Mouse (Mus musculus): Measurements from ENCODE around the gene Cisd3.

Cisd3 gene

DNA sequence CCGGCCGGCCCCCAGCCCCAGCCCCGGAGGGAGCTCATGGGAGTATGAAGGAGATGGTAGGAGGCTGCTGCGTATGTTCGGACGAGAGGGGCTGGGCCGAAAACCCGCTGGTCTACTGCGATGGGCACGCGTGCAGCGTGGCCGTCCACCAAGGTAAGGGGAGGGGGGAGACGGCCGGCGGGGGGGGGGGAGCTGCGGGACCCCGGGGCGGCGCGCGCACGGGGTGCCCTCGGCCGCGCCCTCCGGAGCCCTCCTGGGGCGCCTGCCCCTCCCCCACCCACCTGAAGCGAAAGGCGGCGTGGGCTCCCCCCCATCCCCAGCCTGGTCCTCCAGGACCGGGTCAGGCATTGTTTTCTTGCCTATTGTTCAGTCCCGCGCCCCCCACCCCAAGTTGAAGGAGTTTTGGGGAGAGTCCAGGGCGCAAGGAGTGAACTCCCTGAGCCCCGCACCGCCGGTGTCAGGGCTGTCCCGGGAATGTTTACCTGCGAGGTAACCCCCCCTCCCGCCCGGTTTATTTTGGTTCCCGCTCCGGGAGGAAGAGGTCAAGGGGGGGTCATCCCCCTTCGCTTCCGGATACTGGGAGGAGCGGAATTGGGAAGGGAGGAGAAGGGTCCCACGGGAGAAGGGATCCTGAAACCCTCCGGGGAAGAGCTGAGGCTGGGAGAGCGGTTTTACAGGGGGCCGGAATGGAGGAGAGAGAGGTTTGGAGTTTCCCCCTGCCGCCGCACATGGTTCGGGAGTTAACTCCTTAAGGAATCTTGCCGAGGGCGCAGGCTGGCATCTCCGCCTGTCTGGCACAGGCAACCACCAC lies 21.9 kb upstream of the Cisd3 start:
- DNase-seq, result peak; percentile 45 to 52

DNA sequence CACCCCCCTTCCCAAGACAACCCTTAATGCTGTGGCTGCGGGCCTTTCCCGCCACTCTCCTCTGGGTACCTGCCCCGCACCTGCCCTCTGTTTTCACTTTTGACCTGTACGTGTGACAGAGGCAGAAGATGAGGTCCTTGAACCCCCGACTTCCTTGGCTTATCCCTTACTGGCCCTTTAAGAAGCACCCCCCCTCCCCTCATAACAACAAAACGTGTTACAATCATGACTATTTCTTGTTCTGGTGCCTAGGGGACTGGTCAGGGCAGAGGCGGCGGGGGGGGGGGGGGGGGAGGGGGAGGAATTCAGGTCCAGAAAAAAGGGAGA lies 21.3 kb upstream of the Cisd3 start:
- DNase-seq, result no peak

DNA sequence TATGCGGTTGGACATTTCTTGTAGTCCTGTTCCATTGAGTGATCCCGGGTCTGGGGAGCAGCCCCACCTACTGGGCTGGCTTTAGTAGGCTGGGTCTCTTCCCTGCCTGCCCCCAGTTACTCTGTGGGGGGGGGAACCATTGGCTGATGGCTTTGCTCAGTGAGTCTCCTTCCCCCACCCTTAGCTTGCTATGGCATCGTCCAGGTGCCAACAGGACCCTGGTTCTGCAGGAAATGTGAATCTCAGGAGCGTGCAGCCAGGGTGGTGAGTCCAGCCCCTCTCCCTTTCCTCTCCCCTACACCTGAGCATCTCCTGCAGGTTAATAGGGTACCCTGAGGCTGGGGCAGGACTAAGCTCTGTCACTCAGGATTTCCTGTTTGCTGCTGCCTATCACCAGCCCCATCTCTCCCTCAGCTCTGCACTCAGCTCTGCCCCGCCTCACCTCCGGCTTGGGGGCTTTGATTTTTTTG lies 20.8 kb upstream of the Cisd3 start:
- peak in 1 of 2 experiments; percentile 16 for DNase-seq

DNA sequence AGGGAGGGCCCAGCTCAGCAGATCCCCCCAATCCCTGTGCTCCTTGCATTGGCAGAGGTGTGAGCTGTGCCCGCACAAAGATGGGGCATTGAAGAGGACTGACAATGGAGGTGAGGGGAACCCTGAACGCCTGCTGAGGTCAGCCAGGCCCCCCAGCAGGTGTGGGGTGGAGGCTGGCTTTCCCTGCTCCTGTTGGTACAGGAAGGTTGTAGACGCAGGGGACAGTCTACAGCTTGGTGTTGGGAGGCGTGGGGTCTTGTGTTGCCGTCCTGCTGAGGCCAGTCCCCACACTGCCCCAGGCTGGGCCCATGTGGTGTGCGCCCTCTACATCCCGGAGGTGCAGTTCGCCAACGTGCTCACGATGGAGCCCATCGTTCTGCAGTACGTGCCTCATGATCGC lies 20.2 kb upstream of the Cisd3 start:
- no peak for DNase-seq

DNA sequence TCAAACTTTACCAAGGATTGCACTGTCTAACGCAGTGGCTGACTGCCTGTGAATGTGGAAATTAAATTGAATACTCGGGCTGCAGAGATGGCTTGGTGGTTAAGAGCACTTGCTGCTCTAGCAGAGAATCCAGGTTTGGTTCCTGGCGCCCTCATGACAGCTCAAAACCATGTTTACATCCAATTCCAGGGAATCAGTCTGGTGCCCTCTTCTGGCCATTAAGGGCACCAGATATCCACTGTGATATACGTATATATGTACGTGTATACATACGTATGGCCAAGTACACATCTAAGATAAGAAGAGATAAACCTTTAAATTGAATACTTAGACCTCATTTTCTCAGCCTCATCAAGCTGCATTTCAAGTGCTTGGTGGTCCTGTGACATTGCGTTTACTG lies 19.4 kb upstream of the Cisd3 start:
- DNase-seq, result no peak

DNA sequence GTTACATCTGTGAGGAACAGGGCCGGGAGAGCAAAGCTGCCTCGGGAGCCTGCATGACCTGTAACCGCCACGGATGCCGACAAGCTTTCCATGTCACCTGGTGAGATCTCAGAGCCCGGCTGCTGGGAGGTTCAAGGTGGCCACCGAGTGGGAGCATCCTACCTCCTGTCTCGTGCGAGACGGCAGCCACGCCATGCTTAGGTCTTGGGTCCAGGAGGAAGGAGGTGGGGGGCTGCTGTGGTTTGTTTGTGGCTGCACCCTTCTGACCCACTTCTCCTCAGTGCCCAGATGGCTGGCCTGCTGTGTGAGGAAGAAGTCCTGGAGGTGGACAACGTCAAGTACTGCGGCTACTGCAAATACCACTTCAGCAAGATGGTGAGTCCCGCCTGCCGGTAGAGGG lies 18.8 kb upstream of the Cisd3 start:
- DNase-seq, result no peak

DNA sequence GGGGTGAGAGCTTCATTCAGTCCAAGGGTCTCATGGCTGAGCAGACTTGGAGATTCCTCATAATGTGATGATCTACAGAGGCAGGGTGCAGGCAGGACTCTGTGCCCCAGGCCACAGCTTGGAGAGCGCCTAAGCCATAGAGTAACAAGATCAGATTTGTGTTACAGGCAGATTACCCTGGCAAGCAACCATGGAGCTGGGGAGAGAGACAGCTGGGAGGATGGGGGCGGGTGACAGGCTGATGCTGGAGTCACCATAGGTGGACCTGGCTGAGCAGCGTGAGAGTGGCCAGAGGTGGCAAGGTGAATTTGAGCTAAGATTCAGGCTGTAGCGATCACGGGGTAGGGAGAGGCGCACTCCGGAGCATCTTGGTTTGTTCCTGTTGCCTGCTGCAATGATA lies 17.5 kb upstream of the Cisd3 start:
- no peak for DNase-seq

DNA sequence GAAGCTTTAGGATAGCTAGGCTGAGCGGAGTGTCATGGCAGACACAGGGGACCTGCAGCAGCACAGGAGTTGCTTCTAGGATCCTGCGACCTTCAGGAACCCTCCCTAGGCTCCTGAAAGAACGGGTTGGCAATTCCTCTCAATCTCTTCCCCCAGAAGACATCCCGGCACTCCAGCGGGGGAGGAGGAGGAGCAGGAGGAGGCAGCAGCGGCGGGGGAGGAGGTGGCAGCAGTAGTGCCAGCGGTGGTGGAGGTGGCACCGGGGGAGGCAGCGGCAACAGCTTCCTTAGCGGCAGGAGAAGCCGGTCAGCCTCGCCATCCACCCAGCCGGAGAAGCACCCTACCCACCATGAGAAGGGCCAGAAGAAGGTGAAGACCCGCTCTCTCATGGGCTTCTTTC lies 16.4 kb upstream of the Cisd3 start:
- no peak for DNase-seq

DNA sequence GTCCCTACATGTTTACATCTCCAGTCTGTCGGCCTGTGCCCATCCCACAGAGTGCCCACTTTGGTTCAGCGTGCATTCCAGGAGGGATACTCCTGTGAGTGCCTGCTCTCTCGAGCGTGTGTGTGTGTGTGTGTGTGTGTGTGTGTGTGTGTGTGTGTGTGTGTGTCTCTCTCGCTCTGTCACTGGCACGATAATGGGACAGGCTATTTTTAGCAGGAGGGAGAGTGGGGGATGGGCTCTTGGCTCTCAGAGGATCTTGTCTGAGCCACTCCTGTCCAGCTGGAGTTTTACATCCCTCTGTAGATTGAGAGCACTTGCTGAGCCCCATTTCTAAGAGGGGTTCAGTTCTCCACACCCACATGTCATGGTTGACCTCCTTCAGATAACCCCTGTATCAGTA lies 15.8 kb upstream of the Cisd3 start:
- no peak for DNase-seq

DNA sequence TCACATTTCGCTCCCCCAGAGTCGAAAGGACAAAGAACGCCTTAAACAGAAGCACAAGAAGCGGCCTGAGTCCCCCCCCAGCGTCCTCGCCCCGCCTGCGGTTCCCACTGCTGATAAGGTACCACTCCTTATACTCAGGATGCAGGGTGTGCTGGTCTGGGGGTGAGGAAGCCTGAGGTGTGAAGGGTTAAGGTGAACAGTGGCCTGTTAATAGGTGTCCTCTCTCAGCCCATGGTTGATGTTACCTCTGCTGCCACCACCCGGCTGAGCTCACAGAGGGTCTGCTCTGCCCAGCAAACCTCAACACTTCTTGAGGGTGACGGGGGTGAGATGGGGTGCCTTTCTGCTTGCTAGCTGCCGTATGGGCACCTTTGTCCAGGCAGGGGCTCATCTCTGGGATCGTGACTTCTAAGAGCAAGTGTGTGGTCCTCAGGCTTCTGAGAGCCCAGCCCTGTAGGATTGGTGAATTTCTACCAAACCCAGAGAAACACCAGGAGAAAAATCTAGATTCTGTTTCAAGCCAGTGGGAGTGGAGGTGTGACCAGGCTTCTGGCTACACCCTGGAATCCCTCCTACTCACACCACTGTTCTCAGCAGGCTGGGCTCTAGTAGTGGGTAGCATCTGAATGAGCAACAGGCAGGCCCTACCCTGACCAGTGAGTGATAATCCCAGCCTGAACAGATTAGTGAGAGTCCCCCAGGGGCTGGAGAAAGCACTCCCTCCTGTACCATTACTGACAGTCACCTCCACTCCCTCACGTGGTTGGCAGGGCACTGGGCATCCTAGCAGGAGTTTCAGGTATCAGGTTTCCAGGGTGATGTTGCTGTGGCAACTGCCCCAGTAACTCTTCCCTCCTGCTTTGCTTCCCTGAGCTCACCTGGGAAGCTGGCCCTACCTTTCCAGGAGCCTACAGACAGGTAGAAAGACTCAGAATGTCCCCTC lies 15.1 kb upstream of the Cisd3 start:
- no peak for DNase-seq

DNA sequence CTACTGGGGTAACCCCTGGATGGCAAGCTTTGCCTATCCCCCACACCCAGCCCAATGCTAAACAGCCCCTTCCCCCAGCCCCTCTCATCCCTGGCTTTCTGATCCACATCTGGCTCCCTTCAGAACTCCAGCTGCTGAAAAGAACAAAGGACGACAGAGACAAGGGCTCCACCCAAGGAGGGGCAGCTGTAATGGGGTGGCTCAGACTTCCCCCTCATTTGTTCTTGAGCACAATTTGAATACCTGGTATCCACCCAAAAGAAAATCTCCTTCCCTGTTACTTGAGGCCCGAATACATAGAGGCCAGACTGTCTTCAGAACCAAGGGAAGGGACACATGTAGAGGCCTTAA lies 14.5 kb upstream of the Cisd3 start:
- DNase-seq, result no peak

DNA sequence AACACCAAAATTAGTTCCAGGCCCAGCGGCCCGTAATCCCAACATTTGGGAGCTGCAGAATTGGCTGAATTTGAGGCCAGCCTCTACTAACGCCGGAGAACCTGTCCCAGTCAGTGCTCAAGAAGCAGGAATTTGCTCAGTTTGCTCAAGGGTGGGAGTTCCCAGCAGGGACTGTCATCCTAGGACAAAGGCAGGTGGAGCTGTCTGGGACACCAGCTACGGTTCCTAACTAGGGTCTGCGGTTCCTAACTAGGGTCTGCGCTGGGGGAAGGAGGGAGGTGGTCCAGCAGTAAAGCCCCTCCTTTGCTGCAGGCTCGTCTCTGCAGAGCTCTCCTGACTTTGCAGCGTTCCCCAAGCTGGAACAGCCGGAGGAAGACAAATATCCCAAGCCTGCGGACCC lies 12.5 kb upstream of the Cisd3 start:
- no peak for DNase-seq

DNA sequence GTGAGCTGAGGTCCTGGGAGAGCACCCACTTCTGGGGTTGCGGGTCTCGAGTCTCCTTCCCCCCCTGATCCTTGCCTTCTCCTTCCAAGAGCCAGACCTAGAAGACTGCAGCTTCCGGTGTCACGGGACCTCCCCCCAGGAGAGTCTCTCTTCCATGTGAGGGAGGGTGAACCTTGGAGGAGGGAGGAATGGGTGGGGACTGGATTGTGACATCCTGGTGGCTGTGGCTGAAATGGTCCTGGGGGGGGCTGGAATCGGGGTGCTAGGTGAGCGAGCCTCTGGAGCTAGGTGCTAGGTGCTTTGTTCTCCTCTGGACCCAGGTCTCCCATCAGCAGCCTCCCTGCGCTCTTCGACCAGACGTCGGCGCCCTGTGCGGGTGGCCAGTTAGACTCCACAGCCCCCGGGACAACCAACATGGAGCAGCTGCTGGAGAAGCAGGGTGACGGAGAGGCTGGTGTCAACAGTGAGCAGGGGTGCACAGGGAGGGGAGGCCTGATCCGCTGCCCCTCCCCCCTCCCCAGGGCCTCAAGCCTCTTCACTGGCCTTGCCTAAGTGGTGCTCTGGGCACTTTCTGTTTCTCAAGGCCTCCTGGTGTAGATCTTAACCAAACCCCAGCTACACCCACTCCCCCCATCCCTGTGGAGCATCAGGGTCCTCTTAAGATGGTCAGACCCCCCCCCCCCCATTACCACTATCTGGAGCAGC lies 9.4 kb upstream of the Cisd3 start:
- DNase-seq, result no peak

DNA sequence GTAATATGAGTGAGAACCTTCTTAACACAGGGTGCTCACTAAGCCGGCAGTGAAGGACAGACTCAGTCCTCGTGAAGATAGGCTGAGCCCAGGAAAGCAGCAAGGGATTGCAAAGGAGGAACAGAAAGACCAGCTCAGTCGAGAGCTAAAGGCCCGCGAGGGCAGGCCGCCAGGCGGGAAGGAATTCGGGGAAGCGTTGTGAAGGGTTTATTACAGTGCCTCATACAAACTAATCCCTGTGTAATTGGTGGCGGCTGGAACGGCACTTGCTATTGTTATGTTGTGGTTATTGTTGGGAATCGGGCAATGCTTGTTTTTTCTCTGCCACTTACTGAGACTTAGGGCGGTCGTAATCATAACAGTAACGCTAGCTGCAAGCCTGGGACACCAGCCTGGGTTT lies 8.2 kb upstream of the Cisd3 start:
- no peak for DNase-seq

DNA sequence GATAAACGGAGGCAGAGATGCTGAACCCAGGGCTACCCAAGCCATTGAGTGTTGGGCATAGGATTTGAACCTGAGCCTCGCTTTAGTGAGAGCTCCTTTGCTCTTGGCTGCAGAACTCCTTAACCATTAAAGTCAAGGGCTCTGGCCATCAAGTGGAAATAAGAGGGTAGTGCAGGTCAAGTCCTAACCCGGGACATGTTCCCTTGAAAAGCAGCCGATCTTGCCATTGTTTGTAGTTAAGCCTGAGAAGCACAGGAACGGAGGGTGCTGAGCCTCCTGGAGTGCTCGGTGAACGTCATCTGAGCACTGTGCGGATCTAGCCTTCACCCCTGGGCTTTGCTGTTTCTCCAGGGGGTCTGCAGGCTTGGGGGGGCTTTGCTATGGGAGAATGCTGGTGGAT lies 7.8 kb upstream of the Cisd3 start:
- DNase-seq, result no peak

DNA sequence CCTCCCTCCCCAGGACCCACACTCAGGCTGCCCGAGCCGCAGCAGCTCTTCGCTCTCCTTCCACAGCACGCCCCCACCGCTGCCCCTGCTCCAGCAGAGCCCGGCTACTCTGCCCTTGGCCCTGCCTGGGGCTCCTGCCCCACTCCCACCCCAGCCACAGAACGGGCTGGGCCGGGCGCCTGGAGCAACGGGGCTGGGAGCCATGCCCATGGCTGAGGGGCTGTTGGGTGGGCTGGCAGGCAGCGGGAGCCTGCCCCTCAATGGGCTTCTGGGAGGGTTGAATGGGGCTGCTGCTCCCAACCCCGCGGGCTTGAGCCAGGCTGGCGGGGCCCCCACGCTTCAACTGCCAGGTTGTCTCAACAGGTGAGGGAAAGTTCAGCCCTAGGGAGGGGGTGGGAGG lies 7.3 kb upstream of the Cisd3 start:
- no peak for DNase-seq

DNA sequence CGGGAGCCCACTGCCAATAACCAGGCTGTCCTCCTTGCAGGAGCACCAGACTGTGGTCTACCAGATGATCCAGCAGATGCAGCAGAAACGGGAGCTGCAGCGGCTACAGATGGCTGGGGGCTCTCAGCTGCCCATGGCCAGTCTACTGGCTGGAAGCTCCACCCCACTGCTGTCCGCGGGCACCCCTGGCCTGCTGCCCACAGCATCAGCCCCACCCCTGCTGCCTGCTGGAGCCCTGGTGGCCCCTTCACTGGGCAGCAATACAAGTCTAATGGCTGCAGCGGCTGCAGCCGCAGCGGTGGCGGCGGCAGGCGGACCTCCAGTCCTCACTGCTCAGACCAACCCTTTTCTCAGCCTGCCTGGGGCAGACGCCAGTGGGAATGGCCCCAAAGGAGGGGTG lies 5.2 kb upstream of the Cisd3 start:
- DNase-seq, result no peak

DNA sequence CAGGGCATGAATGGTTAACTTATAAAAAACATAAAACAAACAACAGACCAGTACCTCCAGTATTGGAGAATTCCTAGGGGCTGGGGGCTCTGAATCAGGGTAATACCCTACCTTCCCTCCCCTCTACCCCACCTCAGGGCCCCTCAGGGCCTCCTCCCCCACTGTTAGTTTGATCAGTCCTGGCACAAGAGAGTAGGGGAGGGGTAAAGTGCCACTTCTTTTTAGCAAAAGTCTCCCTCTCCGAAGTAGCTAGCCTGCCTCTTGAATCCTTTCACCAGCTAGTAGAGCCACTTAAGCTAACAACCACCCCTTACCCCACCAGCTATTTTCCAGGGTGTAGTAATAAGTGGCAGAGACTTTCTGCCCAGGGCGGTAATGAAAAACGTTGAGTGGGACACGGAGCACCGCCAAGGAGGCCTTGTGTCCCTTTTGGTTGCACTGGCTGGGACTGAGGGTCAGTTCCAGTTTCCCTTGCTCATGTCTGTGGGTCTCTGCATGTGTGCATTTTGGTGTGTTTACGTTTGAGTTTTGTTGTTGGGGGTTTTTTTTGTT lies 3.0 kb upstream of the Cisd3 start:
- no peak for DNase-seq

DNA sequence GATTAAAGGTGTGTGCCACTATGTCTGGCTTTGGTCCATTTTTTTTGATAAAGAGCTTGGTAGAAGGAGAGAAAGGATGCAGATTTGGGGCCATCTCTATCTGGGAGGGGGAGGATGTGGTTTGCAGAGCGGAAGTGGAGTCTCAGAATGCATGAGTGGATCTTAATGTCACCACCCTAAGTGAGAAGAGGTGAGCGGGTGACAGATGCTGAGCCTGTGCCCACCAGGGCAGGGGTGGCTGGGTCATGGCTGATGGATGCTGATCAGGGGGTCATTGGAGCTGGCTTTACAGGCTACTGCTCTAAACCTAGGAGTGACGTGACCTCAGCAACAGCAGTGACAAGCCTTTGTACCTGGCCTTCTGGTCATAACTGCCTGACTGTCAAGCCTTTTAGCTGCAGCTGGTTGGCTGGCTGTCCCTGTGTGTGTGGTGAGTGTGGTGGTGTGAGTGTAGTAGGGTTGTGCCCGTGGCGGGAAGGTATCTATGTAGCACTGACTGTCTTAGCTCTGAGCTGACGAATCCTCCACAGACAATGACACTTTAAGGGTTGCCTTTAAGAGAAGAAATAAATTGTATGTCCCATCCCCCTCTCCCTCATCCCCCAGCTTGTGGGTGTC lies 1.5 kb upstream of the Cisd3 start:
- peak; percentile 81 to 83 for DNase-seq

DNA sequence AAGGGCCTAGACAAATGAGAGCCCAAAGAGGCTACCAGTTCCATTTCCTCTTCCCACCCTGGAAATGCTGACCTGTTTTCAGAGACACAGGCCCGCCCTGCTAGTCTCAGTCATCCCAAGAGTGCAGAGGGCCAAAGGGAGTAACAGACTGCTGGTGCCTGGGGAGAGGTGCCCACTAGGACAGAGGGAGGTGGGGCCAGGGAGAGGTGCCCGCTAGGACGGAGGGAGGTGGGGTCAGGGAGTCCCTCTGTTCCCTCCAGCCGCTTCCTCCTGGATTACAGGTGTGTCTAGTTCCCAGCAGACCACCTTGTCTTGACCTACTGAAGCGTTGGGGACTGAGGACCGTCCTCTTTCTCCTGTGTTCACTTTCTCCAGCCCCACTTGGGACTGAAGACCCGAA lies 860 bp upstream of the Cisd3 start:
- no peak for DNase-seq

DNA sequence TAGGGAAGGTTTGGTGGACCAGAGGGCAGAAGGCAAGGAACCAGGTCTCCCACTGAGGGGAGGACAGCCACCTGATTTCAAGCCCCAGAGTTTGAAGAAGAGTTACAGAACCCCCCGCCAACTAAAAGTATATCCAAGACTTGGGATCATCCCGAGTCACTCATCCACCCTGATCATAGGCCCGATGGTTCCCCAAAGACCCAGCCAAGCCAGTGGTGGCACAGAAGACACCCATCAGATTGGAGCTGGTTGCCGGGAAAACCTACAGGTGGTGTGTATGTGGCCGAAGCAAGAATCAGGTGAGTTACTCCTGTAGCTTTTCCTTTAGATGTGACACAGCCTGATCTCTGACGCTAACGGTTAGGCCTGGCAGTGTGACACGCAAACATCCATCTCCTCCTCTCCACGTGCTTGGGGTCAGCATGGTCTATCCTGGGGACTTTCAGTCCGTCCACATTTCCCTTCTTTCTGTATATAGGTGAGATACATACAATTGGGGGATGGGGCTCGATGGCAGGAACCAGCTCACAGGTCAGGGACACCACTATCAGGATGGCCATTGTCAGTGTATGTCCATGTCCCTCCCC lies 789 bp downstream of the Cisd3 start:
- no peak for DNase-seq

DNA sequence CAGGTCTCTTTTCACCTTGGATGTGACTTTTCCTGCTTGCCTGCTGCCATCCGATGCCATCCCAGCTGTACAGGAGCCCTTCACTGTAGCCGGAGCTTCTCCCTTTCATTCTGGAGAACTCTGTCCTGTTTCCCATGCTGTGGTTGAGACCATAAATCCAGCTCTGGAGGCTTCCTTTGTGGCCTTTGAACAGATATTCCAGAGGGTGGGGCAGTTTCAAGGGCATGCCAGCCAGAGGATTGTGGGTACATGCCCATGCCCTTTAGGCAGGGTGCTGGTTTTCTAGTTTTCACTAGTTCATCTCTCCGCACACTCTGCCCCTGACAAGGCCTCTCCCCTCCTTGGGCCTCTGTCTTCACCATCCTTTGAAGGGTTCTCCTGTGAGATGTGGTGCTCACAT lies 1.4 kb downstream of the Cisd3 start:
- DNase-seq, result no peak

DNA sequence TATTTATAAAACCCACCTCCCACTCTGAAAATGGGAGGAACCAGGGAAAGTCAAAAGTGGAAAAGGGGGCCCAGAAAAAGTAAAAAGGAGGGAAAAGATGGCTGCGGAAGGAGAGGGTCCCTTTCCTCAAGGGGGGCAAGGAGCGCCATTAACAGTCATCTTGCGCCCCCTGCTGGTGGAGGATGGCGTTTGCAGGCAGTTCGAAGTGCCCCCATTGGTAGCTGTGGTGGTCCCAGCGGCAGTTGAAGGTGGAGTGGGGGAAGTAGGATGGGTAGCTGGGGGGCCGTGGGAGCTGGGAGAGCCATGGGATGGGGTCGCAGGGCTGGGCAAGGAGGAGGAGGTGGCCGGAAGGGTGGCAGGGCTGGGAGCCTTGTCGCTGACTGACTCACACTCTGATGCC lies 4.2 kb downstream of the Cisd3 start:
- peak; percentile 84 to 85 for DNase-seq
